Mouse (Mus musculus) layer of hippocampus, adult 18-20 months (tissue): ENCODE measurements around the gene Pgap3. TPM values are rescaled to one million over a fixed set of nuclear protein-coding genes. Genes with fewer than 3 reads are reported as not detected.
A peak's percentile ranks its signal among the peaks of the same experiment; 100 is the strongest.
"Not testable (repeated sequence)": the region's sequence is repeated elsewhere in the genome, so short reads cannot be mapped to it uniquely, and the experiment has no call there.

Experiments used
- DNase-seq, 2 experiments: peaks; one replicate each; pipeline ENCODE4 v3.0.0; 2022; ENCODE audit warnings: low spot score in 2 of 2
- total RNA-seq, 2 experiments: library from RNA; stranded (reverse); gene quantifications; 2 replicates each; pipeline ENCODE4 v1.2.3; 2021

The Pgap3 gene
- total RNA-seq, 2 experiments from 2014 or later = 8.7 to 9.1 TPM

- no peak for DNase-seq
These were observed 16.8 kb downstream of the Pgap3 start, which contains the start of gene Tcap for GRCm38 (mm10) chr11:98383261-98384030. Gene Tcap (plus strand): TSS chr11:98383811.

GRCm38 (mm10) chr11:98382405-98382804 lies 17.9 kb downstream of the Pgap3 start:
- not testable (repeated sequence) for DNase-seq

GRCm38 (mm10) chr11:98381651-98382050 lies 18.6 kb downstream of the Pgap3 start:
- DNase-seq = no peak

GRCm38 (mm10) chr11:98380106-98380505 lies 20.2 kb downstream of the Pgap3 start:
- DNase-seq = no peak

- DNase-seq = no peak
These were observed 20.9 kb downstream of the Pgap3 start for GRCm38 (mm10) chr11:98379379-98379778.

DNA sequence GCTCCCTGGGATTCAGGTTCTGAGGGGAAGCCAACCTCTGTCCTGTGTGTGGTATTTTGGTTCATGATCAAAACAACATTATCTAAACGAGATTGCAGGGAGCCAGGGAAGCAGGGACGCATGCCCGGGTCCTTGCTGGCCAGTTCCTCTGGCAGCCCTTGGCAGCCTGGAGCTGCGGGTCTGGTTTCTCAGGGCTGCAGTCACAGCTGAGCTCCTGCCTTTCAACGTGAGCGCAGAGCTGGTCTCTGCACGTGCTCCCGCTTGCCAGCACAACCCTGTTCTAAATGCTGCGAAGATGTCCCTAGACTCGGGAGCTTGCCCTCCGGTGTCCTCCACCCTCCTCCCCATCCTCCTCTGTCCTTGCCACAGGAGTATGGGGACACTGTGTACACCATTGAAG lies 22.5 kb downstream of the Pgap3 start:
- DNase-seq = no peak

GRCm38 (mm10) chr11:98376756-98377155 lies 23.5 kb downstream of the Pgap3 start:
- DNase-seq = peak in 1 of 2 experiments; percentile 45

DNA sequence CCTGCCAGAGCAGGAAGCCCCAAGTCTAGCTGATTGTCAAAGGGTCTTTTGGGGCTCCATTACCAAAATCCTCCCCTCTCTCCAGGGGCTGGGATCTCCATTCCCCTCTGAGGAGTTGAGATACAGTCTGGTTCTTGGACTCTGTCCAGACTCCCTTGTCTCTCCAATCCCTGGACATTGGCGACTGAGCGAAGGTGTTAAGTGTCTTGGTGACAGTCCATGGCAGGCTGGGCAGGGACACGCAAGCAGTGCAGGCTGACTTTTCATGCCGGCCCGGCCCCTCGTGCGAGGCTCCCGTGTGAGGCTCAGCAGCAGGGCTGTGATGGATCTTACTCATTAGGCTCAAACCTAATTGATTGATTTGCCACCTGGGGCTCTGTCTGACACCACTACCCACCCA lies 26.0 kb downstream of the Pgap3 start:
- DNase-seq = no peak

GRCm38 (mm10) chr11:98373244-98373643 lies 27.0 kb downstream of the Pgap3 start:
- DNase-seq = peak in 1 of 2 experiments; percentile 62

DNA sequence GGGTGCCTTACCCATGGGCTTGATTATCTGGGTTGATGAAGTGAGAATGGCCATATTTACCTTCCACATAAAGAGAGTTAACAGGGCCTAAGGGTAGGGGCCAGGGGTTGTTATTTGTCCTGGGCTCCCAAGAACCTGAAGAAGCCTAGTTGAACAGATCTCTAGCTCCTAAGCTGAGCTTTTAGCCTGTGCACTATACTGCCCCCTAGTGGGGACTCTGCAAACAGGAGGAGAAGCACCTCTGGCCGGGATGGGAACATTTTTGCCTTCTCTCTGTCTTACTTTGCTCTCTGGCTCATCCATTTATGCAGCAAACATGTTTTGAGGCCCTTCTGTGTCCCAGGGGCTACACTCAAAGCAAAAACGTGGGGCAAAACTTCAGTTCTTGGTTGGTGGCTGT lies 27.9 kb downstream of the Pgap3 start:
- peak in 1 of 2 experiments; percentile 75 for DNase-seq

DNA sequence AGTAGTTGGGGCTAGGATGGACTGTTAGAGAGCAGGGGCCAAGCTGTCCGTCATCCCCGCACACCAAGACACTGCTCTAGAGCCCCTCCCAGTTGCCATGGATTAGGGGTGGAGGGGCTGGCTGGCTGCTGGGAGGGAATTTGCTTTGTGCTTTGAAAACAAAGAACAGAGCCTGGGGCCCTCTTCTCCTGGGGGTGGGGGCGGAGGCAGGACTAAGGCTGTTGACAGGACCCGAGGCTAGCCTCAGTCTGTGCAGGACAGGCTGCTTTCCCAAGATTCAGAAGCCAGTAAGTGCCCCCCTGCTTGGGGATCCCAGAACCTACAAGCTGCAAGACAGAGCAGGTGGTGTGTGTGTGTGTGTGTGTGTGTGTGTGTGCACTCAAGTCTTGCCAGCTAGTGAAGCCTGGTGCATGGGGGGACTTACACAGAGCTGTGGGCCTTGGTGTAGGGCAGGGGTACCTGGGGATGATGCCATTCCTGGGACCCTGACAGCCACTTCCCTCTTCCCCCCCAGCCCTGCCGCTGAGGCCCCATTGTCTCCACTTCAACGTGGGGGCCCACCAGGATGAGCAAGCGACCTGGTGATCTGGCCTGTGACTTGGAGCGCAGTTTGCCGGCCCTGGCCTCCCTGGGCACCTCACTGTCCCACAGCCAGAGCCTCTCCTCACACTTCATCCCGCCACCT lies 28.6 kb downstream of the Pgap3 start:
- no peak for DNase-seq

DNA sequence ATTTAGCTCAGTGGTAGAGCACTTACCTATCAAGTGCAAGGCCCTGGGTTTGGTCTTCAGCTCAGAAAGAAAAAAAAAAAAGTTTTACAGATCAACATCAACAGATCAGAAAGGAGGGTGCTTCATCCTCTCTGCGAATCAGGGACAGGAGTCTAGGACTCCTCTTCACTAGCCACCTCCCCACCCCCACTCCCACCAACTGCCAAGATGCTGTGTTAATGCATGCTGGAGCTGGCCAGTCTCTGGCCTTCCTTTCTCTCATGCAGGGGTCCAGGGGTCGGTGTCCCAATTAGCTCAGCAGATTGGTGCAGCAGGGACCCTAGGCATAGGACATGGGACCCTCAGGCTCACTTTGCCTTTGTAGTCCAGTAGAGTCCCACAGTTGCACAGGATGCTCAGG lies 29.7 kb downstream of the Pgap3 start:
- no peak for DNase-seq

- peak in 1 of 2 experiments; percentile 63 for DNase-seq
These were observed 31.0 kb downstream of the Pgap3 start for GRCm38 (mm10) chr11:98369337-98369736.

GRCm38 (mm10) chr11:98367863-98368186 lies 32.5 kb downstream of the Pgap3 start:
- no peak for DNase-seq

DNA sequence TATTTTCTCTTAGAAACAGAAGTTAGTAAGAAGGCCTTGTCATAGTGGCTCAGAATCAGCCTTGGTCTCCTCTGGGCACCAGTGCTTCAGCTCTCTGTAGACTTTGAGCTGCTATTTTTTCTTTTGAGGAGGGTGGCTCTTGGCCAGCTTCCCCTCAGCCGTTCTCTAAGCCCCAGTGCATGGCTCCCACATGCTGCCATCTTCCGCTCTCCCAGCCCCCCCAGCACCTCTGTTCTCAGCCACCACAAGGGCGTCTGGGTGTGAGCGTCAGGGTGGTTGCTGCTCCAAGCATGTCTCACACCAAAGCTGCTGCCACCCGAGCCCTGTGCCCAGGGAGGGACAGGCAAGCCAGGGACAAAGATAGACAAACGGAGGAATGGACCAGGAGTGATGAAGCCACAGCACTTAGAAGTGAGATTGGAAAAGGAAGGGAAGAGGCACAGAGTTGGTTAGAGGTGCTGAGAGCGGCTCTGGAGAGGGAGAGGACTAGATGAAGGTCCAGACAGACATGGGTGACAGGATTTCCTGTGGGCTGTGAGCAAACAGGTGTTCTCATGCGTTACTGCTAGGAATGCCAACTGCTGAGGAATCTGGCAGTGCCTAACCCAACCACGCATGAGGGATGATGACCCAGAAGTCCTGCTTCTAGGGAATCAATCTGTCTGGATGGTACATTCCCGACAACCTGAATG lies 33.0 kb downstream of the Pgap3 start:
- DNase-seq = no peak

GRCm38 (mm10) chr11:98366290-98366689 lies 34.0 kb downstream of the Pgap3 start:
- DNase-seq = no peak

DNA sequence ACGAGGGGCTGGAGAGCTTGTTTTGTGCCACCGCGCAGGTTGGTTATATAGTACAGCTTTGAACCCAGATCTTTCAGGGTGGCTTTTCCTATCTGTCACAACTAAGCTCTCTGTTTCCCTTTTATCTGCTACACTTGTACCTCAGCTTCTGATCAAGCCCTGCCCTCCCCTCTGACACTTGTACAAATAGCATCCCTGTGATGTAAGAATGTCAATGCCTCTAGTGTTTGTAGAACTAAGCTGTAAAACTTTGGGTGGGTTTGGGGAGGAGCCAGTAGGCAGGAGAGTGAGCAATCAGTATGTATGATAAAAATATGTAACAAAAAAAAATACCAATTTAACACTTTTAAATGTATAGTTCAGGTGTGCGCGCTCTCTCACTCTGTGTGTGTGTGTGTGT lies 35.9 kb downstream of the Pgap3 start:
- no peak for DNase-seq

GRCm38 (mm10) chr11:98363817-98364216 lies 36.5 kb downstream of the Pgap3 start:
- DNase-seq = no peak

DNA sequence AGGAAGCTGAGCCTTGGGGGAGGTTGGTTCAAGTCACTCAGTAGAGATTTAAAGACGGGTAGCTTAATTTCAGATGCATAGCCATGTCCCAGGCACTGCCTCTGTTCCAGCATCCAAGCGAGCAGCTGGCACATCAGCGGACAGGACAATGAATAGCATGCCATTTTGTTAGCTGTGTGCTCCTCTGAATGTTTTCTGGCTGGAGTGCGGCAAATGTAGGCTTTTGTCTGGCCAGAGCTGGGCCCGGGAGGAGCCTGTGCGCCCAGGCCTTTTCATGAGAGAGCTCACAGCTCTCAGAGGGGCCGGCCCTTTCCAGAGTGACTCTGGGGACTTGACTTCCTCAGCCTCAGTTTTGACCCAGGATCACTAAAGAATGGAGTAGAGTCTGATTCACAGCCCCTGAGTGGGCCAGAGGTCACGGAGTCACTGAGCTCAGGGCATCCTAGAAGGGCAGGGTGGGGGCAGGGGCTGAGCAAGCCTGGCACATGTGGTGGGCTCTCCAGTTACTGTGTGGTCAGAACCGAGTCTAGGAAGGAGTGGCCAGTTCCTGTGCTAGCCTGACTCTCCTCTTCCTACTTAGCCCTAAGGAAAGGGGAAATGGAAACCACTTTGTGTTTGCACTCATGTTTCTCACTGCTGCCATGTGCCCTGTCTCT lies 39.3 kb downstream of the Pgap3 start:
- no peak for DNase-seq

DNA sequence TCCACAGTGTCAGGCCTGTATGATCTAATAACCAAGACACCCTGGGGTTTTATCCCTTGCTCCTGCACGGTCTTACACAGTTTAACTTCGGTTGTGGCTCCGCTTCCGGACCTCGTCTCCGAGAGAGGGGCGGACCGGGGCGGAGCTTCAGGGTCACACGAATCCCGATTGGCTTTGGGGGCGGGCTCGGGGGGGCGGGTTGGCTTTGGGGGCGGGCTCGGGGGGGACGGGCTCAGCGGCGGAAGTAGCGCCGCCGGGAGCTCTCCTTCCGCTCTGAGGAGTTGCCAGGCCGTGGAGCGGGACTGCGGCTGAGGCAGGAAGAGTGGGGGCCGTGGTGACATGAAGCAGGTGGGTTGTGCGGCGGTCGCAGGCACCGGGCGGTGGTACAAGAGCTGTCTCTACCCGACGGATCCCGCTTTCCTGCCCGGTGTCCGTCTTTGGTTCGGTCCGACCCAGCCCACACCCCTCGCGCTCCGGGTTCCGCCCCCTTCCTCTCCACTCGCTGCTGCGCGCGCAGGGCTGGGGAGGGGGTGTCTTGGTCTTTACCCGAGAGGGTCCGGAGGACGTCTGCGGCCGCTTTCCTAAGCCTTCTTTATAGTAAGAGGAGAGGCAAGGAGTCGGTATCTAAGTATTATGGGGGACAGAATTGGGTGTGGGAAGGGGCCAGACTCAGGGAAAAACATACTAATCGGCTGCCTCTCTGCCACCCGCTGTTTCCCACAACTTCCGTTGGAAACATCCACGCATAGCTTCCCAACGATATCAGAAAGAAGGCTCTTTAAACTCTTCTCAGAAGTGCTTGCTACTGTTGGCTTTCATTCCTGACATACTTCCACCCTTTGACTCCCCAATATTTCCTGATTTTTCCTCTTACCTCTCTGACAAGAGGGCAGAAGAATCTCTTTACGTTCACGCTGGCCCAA lies 41.9 kb downstream of the Pgap3 start, which contains the start of gene Stard3:
TSS of gene Stard3 (plus strand) at position 208 of the 923 bp plus-strand sequence.
- DNase-seq = peak; percentile 68 to 86
